Mouse (Mus musculus): Measurements from ENCODE around the gene Tsr2. TPM values are rescaled to one million over a fixed set of nuclear protein-coding genes. Genes with fewer than 3 reads are reported as not detected.

The Tsr2 gene
- polyA plus RNA-seq, 1 experiment from 2014 or later, result 59.1 TPM

Other genes starting within 250 kb of the Tsr2 start
- gene Gnl3l, start 79.2 kb downstream of the Tsr2 start, polyA plus RNA-seq (2016; fragmentation: Nextera tagmentation; extraction: Ambion mirVana), result 34.2 and 35.0 TPM in 2 replicates
- 15.3 and 17.0 TPM in 2 replicates for gene Fgd1, start 50.4 kb downstream of the Tsr2 start, polyA plus RNA-seq (2016; fragmentation: Nextera tagmentation; extraction: Ambion mirVana)
- 3.3 and 6.5 TPM in 2 replicates for gene Wnk3, start 101.5 kb upstream of the Tsr2 start, polyA plus RNA-seq (2016; fragmentation: Nextera tagmentation; extraction: Ambion mirVana)
- 1.9 and 2.2 TPM in 2 replicates for gene Fam120c, start 247.6 kb upstream of the Tsr2 start, polyA plus RNA-seq (2016; fragmentation: Nextera tagmentation; extraction: Ambion mirVana)